Mouse (Mus musculus): Measurements from ENCODE around the gene Zfy2.

Gene Zfy2

GRCm38 (mm10) chrY:2170309-2170708 lies at the start of gene Zfy2:
TSS of gene Zfy2 (minus strand) at chrY:2170409.
- DNase-seq: no peak

Data from cerebellum, adult 9-10 months (tissue).